Mouse (Mus musculus) A20 (cell line): ENCODE measurements around the gene Ift81.

Experiments
- DNase-seq: peaks from one replicate; pipeline ENCODE4 v3.0.0-alpha.2; 2011; ENCODE audit warnings: low read depth, low spot score

Ift81 gene

GRCm38 (mm10) chr5:122516029-122516730, 98.1 kb downstream of the Ift81 start:
- DNase-seq: no peak

GRCm38 (mm10) chr5:122514127-122514521, 100.2 kb downstream of the Ift81 start:
- DNase-seq: no peak

GRCm38 (mm10) chr5:122513421-122514126, 100.7 kb downstream of the Ift81 start:
- DNase-seq: no peak

GRCm38 (mm10) chr5:122512011-122512410, 102.3 kb downstream of the Ift81 start:
- DNase-seq: no peak

- DNase-seq: no peak
These were observed 102.9 kb downstream of the Ift81 start for GRCm38 (mm10) chr5:122511405-122511804.

- DNase-seq: no peak
These were observed 103.6 kb downstream of the Ift81 start for GRCm38 (mm10) chr5:122510651-122511157.

GRCm38 (mm10) chr5:122509608-122510007, 104.7 kb downstream of the Ift81 start:
- DNase-seq: no peak

- DNase-seq: no peak
These were observed 105.4 kb downstream of the Ift81 start for GRCm38 (mm10) chr5:122508861-122509306.

GRCm38 (mm10) chr5:122507396-122507795, 106.9 kb downstream of the Ift81 start:
- no peak for DNase-seq

GRCm38 (mm10) chr5:122506462-122506861, 107.9 kb downstream of the Ift81 start:
- no peak for DNase-seq

GRCm38 (mm10) chr5:122505554-122505953, 108.8 kb downstream of the Ift81 start:
- no peak for DNase-seq

- no peak for DNase-seq
These were observed 110.6 kb downstream of the Ift81 start for GRCm38 (mm10) chr5:122503760-122504119.

GRCm38 (mm10) chr5:122503015-122503759, 111.1 kb downstream of the Ift81 start:
- peak; percentile 84 for DNase-seq

GRCm38 (mm10) chr5:122502077-122502941, 112.0 kb downstream of the Ift81 start, which contains the start of gene Atp2a2:
TSS of gene Atp2a2 (minus strand) at chr5:122502225.
- peak; percentile 93 for DNase-seq

GRCm38 (mm10) chr5:122501101-122502076, 112.9 kb downstream of the Ift81 start:
- peak; percentile 77 for DNase-seq

- no peak for DNase-seq
These were observed 113.8 kb downstream of the Ift81 start for GRCm38 (mm10) chr5:122500563-122500962.
